8 mouse cellular contexts compared by ENCODE assay signal in the genomic region with DNA sequence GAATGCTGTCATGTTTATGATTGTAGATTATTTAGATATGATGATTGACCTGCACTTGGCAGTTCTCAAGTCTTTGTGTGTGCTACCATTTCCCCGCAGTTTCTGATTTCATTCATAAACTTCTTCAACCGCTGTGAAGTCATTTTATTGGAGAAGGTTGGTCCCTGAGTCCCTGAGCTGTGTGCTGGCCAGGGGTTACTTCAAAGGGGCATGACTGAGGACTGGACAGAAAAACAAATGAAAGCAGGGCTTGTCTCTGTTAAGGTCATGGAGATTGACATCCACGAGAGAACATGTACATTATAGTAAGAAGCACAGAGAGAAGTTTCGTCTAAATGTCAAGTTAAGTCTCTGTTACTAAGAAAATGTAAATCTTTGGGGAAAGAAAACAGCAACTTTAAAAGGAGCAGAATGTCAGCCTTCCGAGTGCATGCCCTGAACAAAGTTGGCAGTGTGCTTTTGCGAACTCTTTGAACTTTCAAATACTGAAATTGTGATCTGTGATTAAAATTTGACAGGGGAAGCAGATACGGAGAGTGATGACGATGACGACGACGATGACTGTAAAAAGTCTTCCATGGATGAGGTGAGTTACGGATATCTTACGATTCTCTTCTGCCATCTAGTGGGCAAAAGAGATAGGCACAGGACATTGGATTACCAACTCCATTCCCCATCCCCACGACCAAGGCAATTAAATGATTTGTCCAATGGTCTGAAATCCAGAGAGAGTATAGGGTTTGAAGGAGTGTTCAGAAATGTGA.
DNase-seq lines count a peak whose midpoint lies in the region; ATAC-seq lines count a peak whose summit lies in the region.

No protein-coding gene starts in this region.

- peak overlapping the region; percentile 39; the same call in 1 of the 2 replicates for H3K4me2 ChIP-seq in forebrain, embryonic 11.5 days (ENCODE audit: low read depth, low read length, severe bottlenecking)
- H3K4me2 ChIP-seq in hindbrain, embryonic 13.5 days: peak overlapping the region; percentile 49

- no peak overlapping the region for H3K9ac ChIP-seq in forebrain, embryonic 11.5 days (ENCODE audit: low read length)
- H3K9ac ChIP-seq in hindbrain, embryonic 13.5 days: no peak overlapping the region

- no peaks in the 10 kb centered on the region for H3K4me1 ChIP-seq in forebrain, embryonic 11.5 days (replicated peaks; ENCODE audit: control insufficient read depth, insufficient read depth, low read length)
- H3K4me1 ChIP-seq in hindbrain, embryonic 13.5 days (replicated peaks): peaks cover 5% of the 10 kb centered on the region; the same call in 1 of the 2 replicates

- H3K36me3 ChIP-seq in forebrain, embryonic 11.5 days (ENCODE audit: control insufficient read depth, insufficient read depth, low read length): no peaks in the 10 kb centered on the region
- H3K36me3 ChIP-seq in hindbrain, embryonic 13.5 days: no peaks in the 10 kb centered on the region

- DNase-seq in ovary, postnatal 14 days (ENCODE audit: low spot score): peak; percentile 28
- DNase-seq in ovary, adult 18-20 months (ENCODE audit: low spot score): no peak
- peak; percentile 17 for DNase-seq in c-Kit-positive CD71-positive TER-119-positive erythroid progenitor cells, embryonic 14.5 days (ENCODE audit: low spot score)
- peak; percentile 55 for DNase-seq in forebrain, embryonic 11.5 days (ENCODE audit: low spot score)
- DNase-seq in layer of hippocampus, adult 8-10 months (ENCODE audit: low spot score in 2 of 2): peak; percentile 45 to 53
- DNase-seq in lung, postnatal 25 days (ENCODE audit: low spot score): peak; percentile 62
- DNase-seq in right cerebral cortex, postnatal 14 days: peak; percentile 13

- H3K4me3 ChIP-seq in forebrain, embryonic 11.5 days (ENCODE audit: low read depth, low read length): no peak overlapping the region
- H3K4me3 ChIP-seq in hindbrain, embryonic 13.5 days: peak overlapping the region; percentile 20

- no peaks in the 10 kb centered on the region for H3K27me3 ChIP-seq in forebrain, embryonic 11.5 days (ENCODE audit: control insufficient read depth, insufficient read depth, low read length)
- H3K27me3 ChIP-seq in hindbrain, embryonic 13.5 days: peaks cover 5% of the 10 kb centered on the region; the same call in 1 of the 2 replicates

- 14% methylated on average over 14 of the region's 14 CpGs for WGBS in forebrain, embryonic 11.5 days
- WGBS in hindbrain, embryonic 13.5 days: 14% methylated on average over 14 of the region's 14 CpGs

- peak; percentile 76 for ATAC-seq in forebrain, embryonic 11.5 days (replicated peaks; ENCODE audit: low FRiP score)
- peak; percentile 44 for ATAC-seq in hindbrain, embryonic 13.5 days (ENCODE audit: low FRiP score)

- H3K27ac ChIP-seq in forebrain, embryonic 11.5 days (ENCODE audit: low read depth, low read length): no peak overlapping the region
- H3K27ac ChIP-seq in hindbrain, embryonic 13.5 days: no peak overlapping the region

- no peaks in the 10 kb centered on the region for H3K9me3 ChIP-seq in forebrain, embryonic 11.5 days (ENCODE audit: control insufficient read depth, low read length)
- no peaks in the 10 kb centered on the region for H3K9me3 ChIP-seq in hindbrain, embryonic 13.5 days
